Mouse (Mus musculus) heart, postnatal 25 days (tissue): ENCODE measurements around the gene Ccl1. TPM values are rescaled to one million over a fixed set of nuclear protein-coding genes. Genes with fewer than 3 reads are reported as not detected.

Source experiments
- DNase-seq: peaks from one replicate; pipeline ENCODE4 v3.0.0; 2022; ENCODE audit warnings: low spot score
- intact Hi-C: fragments of 180-260 bp; cut with DNase I; formaldehyde crosslinking; loops from one replicate; pipeline ENCODE4 v1.15.1; 2025
- total RNA-seq, 2 experiments: library from RNA; stranded (reverse); gene quantifications; 2 replicates each; pipeline ENCODE4 v1.2.3; 2021

The Ccl1 gene
- total RNA-seq = not detected

DNA sequence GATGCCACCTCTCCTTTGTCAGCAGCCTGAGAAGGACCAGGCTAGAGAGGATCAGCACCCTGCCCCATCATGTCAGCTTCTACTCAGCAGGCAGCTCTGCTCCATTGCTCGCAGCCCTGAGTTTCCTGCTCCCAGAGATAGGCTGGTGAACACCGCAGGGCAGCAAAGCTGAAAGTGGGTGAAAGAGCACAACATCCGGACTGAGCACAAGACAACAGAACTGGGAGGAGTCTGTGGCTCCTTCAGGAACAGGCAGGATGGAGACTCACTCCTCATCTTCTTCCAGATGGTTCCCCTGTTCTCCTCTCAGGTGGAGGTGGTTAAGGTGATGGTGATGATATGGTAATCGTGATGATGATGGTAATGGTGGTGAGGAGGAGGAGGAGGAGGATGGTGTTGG is at the start of gene Ccl1:
TSS of gene Ccl1 (minus strand) at position 101 of the 400 bp plus-strand sequence.
- DNase-seq = no peak
- intact Hi-C loops = no loop called here

- DNase-seq = no peak
- intact Hi-C loops = no loop called here
These were observed 45.5 kb upstream of the Ccl1 start for GRCm38 (mm10) chr11:82351039-82351438.

DNA sequence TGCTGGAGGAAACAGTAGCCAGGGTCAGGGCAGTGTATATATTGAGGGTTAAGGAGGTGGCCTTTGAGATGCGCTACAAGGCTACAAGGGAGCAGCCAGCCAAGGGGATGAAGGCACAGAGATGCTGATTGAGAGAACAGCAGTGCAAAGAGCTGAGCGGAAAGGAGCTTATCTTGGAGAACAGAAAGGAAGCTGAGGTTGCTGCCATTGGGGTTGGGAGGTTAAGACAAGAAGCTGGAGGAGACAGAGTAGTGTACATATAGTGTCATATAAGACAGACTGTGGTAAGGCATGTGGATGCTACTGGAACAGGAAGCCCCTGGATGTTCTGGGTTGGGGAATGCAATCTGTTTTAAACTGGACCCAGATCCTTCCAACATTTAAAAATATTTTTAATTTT is 35.4 kb upstream of the Ccl1 start:
- intact Hi-C loops = no loop called here
- DNase-seq = no peak

DNA sequence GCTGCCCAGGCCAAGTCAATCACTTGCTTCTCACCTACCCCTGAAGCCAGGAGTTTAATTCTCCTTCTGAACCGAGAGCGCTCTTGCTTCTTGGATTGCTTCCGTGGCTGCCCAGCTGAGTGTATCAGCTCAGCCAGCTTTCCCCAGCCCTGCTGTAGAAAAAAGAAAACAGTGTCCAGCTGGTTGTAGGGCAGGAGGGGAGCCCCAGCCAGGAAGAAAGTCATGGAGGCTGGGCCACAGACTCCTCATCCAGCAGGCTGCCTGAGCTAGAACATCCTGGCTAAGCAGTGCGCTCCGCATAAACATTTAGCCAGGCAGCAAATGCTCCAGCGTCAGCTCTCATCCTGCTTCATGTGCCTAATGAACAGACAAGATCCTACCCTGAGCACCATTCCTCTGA is 34.9 kb upstream of the Ccl1 start:
- intact Hi-C loops = no loop called here
- no peak for DNase-seq

DNA sequence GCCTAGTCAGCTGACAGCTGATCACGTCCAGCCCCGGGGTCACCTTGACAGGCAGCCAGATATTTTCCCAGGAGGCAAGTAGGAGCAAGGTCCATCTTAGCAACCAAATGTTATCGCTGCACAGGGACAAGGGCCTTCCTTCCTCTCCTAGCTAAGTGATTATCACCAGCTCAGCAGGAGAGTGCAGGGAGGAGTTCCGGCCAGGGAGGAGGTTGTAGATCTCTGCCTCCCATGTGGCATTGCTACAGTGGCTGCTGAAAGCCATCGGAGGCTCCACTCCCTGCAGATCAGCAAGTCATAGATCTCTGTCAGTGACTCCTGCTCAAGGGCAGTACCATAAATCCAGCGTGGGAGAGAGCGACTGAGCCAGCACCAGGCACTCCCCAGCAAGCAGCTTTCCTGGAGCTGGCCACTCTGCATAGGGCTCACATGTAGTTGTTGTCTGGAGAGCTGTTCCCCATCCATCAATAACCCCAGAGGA is 34.5 kb upstream of the Ccl1 start:
- intact Hi-C loops = no loop called here
- DNase-seq = no peak

DNA sequence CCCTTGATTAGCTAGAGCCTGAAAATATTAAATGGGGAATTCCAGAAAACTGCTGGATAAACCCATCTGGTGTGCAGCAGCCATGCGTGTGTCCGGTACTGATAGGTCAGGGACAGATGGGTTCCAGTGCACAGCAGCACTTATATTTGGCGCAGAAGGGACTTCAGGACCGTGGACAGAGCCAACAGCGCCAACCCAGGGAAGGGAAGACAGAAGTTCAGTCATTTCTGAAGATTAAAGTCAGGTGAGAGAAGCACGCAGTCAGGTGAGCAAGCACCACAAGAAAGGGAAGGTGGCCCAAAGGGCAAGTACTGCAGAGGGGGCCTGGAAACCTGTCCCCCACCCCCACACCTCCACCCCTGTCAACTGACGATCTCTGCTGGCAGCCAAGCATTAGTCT is 7.7 kb upstream of the Ccl1 start:
- intact Hi-C loops = no loop called here
- no peak for DNase-seq

DNA sequence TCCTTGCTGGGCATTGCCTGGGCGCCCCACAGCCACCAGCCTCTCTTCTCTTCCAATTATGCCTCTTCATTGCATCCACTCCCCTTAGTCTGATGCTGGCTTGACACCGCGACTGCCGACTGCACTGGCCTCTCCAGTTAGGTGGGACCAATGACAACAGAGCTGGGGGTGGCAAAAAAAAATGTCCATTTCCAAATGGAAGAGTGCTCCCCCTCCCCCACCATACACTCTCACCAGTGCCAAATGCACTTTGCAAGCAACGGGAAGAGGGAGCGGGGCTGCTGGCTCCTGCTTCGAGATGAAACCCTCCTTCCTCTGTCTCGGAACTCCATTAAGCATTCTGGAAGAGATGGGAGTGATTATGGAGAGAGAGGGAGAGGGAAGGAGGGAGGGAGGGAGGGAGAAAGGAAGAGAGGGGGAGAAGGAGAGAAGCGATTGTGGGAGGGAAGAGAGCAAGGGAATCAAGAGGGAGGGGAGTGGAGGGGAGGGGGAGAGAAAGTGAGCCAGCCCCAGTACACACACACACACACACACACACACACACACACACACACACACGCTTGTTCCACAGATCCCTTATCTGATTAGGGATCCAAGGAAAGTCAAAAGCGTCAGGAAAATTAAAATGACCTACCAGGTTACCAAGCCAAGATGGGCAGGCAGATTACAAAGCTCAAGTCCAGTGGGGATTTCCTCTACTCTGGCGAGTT is 5.0 kb upstream of the Ccl1 start:
- intact Hi-C loops = no loop called here
- DNase-seq = no peak

- intact Hi-C loops = no loop called here
- DNase-seq = no peak
These were observed 7.6 kb downstream of the Ccl1 start for GRCm38 (mm10) chr11:82297895-82298294.

- intact Hi-C loops = no loop called here
These were observed 14.6 kb downstream of the Ccl1 start for GRCm38 (mm10) chr11:82290841-82291240.

GRCm38 (mm10) chr11:82274149-82274812 is 31.2 kb downstream of the Ccl1 start:
- DNase-seq = no peak
- intact Hi-C loops = no loop called here

More at GRCm38 (mm10) chr11:82290841-82291240, 14.6 kb downstream of the Ccl1 start:
- DNase-seq = no peak

- no peak for DNase-seq
- intact Hi-C loops = no loop called here
These were observed 46.4 kb downstream of the Ccl1 start for GRCm38 (mm10) chr11:82259131-82259530.

- intact Hi-C loops = no loop called here
- no peak for DNase-seq
These were observed 49.9 kb downstream of the Ccl1 start for GRCm38 (mm10) chr11:82255601-82256000.

- DNase-seq = no peak
- intact Hi-C loops = no loop called here
These were observed 52.1 kb downstream of the Ccl1 start for GRCm38 (mm10) chr11:82253421-82253820.

- DNase-seq = no peak
- intact Hi-C loops = no loop called here
These were observed 54.2 kb downstream of the Ccl1 start for GRCm38 (mm10) chr11:82251251-82251650.

DNA sequence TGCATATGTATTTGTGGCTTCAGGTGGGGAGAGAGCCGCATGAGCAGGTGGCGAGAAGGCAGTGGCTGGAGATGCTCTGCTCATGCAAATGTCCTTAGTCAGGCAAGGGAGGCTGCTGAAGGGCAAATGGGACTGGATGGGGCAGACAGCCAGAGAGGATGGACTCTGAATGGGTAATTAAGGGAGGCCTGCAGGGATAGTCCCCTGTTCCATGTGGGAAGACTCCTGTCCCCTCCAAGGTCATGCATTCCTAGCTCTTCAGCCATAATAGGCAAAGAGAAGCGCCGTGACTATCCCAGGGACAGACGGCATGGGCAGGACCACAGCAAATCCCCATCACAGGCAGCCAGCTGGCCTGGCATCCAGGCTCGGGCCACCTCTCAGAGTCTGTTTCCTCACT is 55.5 kb downstream of the Ccl1 start:
- no peak for DNase-seq
- intact Hi-C loops = no loop called here

DNA sequence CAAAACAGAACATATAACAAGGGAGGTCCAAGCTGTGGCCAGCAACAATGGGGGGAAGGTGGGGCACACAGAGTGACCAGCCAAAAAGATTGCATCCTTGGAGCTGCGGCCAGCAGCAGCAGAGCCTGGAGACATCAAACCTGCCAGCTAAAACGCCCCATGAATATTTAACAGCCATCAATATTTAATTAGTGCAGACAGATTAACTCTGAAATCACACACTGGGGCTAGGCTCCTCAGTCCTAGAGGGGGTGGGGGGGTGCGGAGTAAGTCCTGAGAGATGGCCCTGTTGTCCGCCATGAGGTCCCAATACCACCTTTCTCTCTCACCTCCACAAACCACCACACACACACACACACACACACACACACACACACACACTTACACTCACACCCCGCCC is 68.1 kb downstream of the Ccl1 start:
- intact Hi-C loops = loop anchor here (5.0 to 10.0 kb wide), 2 partner anchors 380 to 947 kb away; no protein-coding TSS in a partner anchor
- DNase-seq = no peak

DNA sequence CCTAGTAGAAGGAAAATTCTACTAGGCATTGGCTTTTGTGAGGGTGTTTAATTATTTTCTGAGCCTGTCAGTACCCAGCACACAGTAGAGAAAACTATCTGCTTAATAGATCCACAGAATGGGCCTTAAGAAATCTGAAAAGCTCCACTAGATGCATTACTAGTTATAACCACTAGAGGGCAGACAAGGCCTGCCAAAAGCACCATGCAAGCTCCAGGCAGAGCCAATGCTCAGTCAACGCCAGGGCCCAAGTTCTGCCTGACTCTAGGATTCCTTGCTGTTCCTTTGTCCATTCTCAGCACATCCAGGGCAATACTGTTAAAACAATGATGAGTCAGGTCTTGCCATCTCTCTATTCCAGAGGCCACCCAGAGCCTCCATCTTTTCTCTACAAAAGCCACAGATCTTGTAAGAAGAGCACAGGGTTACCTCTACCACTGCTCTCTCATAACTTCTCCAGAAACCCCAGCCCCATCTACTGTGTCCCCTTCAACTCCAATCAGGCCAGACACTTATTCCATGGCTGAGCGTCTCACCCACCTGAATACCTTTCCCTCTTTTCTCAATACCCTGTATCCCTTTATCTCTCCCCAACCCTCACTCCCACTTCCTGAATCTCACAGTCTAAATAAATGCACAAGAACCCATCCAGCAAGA is 69.8 kb downstream of the Ccl1 start:
- intact Hi-C loops = loop anchor here (1.0 to 10.0 kb wide), 4 partner anchors 164 to 949 kb away; partner anchors contain the start of gene Rad51d
- no peak for DNase-seq

DNA sequence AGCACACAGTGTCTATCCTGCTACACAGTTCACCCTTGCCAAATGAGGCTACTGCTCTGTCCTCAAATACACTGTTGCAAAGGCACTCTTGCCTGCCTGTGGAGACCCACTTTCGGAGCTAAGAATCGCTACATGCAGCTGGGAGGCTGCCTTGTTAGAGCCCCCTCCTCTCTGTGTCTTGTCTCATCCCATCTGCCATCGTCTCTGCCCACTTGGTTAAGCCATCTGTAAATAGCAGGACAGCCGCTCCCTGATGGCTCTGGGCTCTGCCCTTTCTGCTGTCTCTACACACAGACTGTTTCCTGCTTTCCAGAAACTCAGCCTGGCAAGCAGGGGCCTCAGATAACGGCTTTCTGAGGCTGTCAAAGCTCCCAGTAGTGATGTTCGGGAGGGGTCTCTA is 71.5 kb downstream of the Ccl1 start:
- no peak for DNase-seq
- intact Hi-C loops = loop anchor here (2.0 to 10.0 kb wide), 2 partner anchors 657 to 951 kb away; partner anchors contain the start of gene Rad51d

GRCm38 (mm10) chr11:82226976-82227375 is 78.5 kb downstream of the Ccl1 start:
- no peak for DNase-seq
- intact Hi-C loops = no loop called here

GRCm38 (mm10) chr11:82225936-82226335 is 79.6 kb downstream of the Ccl1 start:
- intact Hi-C loops = no loop called here
- no peak for DNase-seq

- no peak for DNase-seq
- intact Hi-C loops = no loop called here
These were observed 89.0 kb downstream of the Ccl1 start for GRCm38 (mm10) chr11:82216531-82216930.
